Mouse (Mus musculus) CD4-positive, CD25-positive, alpha-beta regulatory T cell (primary cell): ENCODE results near the gene Add3. TPM values are rescaled to one million over a fixed set of nuclear protein-coding genes. Genes with fewer than 3 reads are reported as not detected.

Experiments used
- polyA plus RNA-seq: library from polyadenylated mRNA; unstranded; fragments of 100-300 nt; shearing (Covaris generic); gene quantifications from one replicate; pipeline ENCODE4 v1.2.1, GENCODE M21; 2017

The Add3 gene
- 241 TPM for polyA plus RNA-seq

GRCm38 (mm10) chr19:53140044-53140803 lies at the start of gene Add3:
Gene Add3 (plus strand): TSS chr19:53140443.

Other genes with a start within 250 kb of the Add3 start
- gene Xpnpep1, start 100.2 kb upstream of the Add3 start, polyA plus RNA-seq: 67.7 TPM
- 43.6 TPM for gene Mxi1, start 170.1 kb downstream of the Add3 start, polyA plus RNA-seq
- gene Gm10197, start 231.3 kb downstream of the Add3 start, polyA plus RNA-seq: not detected